Mouse (Mus musculus): Measurements from ENCODE around the gene Cacnb1. TPM values are rescaled to one million over a fixed set of nuclear protein-coding genes. Genes with fewer than 3 reads are reported as not detected.

Gene Cacnb1
- total RNA-seq, 2 experiments from 2014 or later = 0.98 TPM; not detected in 1

GRCm38 (mm10) chr11:97996691-97997090 lies 26.1 kb downstream of the Cacnb1 start:
- ATAC-seq (replicated peaks; ENCODE audit: low FRiP score, low TSS enrichment, poor library complexity, severe bottlenecking) = no peak

GRCm38 (mm10) chr11:97995564-97996288 lies 27.1 kb downstream of the Cacnb1 start, which contains the start of gene Arl5c:
TSS of gene Arl5c (minus strand) at chr11:97996181.
- ATAC-seq (replicated peaks; ENCODE audit: low FRiP score, low TSS enrichment, poor library complexity, severe bottlenecking) = peak; percentile 32; the same call in 1 of the 2 replicates

GRCm38 (mm10) chr11:97994539-97995100 lies 28.2 kb downstream of the Cacnb1 start:
- peak; percentile 71 for ATAC-seq (replicated peaks; ENCODE audit: low FRiP score, low TSS enrichment, poor library complexity, severe bottlenecking)

- ATAC-seq (replicated peaks; ENCODE audit: low FRiP score, low TSS enrichment, poor library complexity, severe bottlenecking) = peak; percentile 40
Observed at GRCm38 (mm10) chr11:97988530-97989096, 34.2 kb downstream of the Cacnb1 start.

GRCm38 (mm10) chr11:97987551-97988526 lies 35.0 kb downstream of the Cacnb1 start:
- peak; percentile 74 for ATAC-seq (replicated peaks; ENCODE audit: low FRiP score, low TSS enrichment, poor library complexity, severe bottlenecking)

GRCm38 (mm10) chr11:97986738-97987465 lies 35.9 kb downstream of the Cacnb1 start:
- ATAC-seq (replicated peaks; ENCODE audit: low FRiP score, low TSS enrichment, poor library complexity, severe bottlenecking) = no peak

GRCm38 (mm10) chr11:97985727-97986677 lies 36.8 kb downstream of the Cacnb1 start, which contains the start of gene Plxdc1:
TSS of gene Plxdc1 (minus strand) at chr11:97986444.
- no peak for ATAC-seq (replicated peaks; ENCODE audit: low FRiP score, low TSS enrichment, poor library complexity, severe bottlenecking)

GRCm38 (mm10) chr11:97983983-97984382 lies 38.9 kb downstream of the Cacnb1 start:
- ATAC-seq (replicated peaks; ENCODE audit: low FRiP score, low TSS enrichment, poor library complexity, severe bottlenecking) = no peak

GRCm38 (mm10) chr11:97983506-97983905 lies 39.3 kb downstream of the Cacnb1 start:
- ATAC-seq (replicated peaks; ENCODE audit: low FRiP score, low TSS enrichment, poor library complexity, severe bottlenecking) = no peak

GRCm38 (mm10) chr11:97982721-97983120 lies 40.1 kb downstream of the Cacnb1 start:
- ATAC-seq (replicated peaks; ENCODE audit: low FRiP score, low TSS enrichment, poor library complexity, severe bottlenecking) = no peak

GRCm38 (mm10) chr11:97980531-97980966 lies 42.3 kb downstream of the Cacnb1 start:
- ATAC-seq (replicated peaks; ENCODE audit: low FRiP score, low TSS enrichment, poor library complexity, severe bottlenecking) = no peak

GRCm38 (mm10) chr11:97979824-97980495 lies 42.9 kb downstream of the Cacnb1 start:
- ATAC-seq (replicated peaks; ENCODE audit: low FRiP score, low TSS enrichment, poor library complexity, severe bottlenecking) = no peak

GRCm38 (mm10) chr11:97978392-97978791 lies 44.4 kb downstream of the Cacnb1 start:
- ATAC-seq (replicated peaks; ENCODE audit: low FRiP score, low TSS enrichment, poor library complexity, severe bottlenecking) = no peak

- no peak for ATAC-seq (replicated peaks; ENCODE audit: low FRiP score, low TSS enrichment, poor library complexity, severe bottlenecking)
Observed at GRCm38 (mm10) chr11:97977797-97978196, 45.0 kb downstream of the Cacnb1 start.

GRCm38 (mm10) chr11:97974746-97975145 lies 48.1 kb downstream of the Cacnb1 start:
- ATAC-seq (replicated peaks; ENCODE audit: low FRiP score, low TSS enrichment, poor library complexity, severe bottlenecking) = no peak

GRCm38 (mm10) chr11:97974141-97974540 lies 48.7 kb downstream of the Cacnb1 start:
- no peak for ATAC-seq (replicated peaks; ENCODE audit: low FRiP score, low TSS enrichment, poor library complexity, severe bottlenecking)

- no peak for ATAC-seq (replicated peaks; ENCODE audit: low FRiP score, low TSS enrichment, poor library complexity, severe bottlenecking)
Observed at GRCm38 (mm10) chr11:97972434-97972833, 50.4 kb downstream of the Cacnb1 start.
